Mouse (Mus musculus) forebrain, embryonic 12.5 days (tissue): ENCODE measurements around the gene Vmn1r170. TPM values are rescaled to one million over a fixed set of nuclear protein-coding genes. Genes with fewer than 3 reads are reported as not detected.
"Not testable (repeated sequence)": the region's sequence is repeated elsewhere in the genome, so short reads cannot be mapped to it uniquely, and the experiment has no call there.

Experiments used
- ATAC-seq: fragments of 200-750 bp; cut with Nextera tagmentation; 2 replicates; pipeline ENCODE4 v1.8.0; 2017; ENCODE audit warnings: moderate TSS enrichment; ENCODE audit not compliant: low FRiP score
- H3K27ac ChIP-seq: fragments of 300-500 bp; sonication (generic); 2 replicates; pipeline ENCODE4 v1.5.1; 2016; ENCODE audit warnings: mild to moderate bottlenecking
- H3K27me3 ChIP-seq: fragments of 300-500 bp; sonication (generic); 2 replicates; pipeline ENCODE4 v1.6.1; 2016; ENCODE audit warnings: mild to moderate bottlenecking
- H3K36me3 ChIP-seq: fragments of 300-500 bp; sonication (generic); replicated peaks from 2 replicates; pipeline ENCODE4 v1.6.1; 2016; ENCODE audit warnings: mild to moderate bottlenecking
- H3K4me1 ChIP-seq: fragments of 300-500 bp; sonication (generic); 2 replicates; pipeline ENCODE4 v1.6.1; 2016
- H3K4me2 ChIP-seq: fragments of 300-500 bp; sonication (generic); 2 replicates; pipeline ENCODE4 v1.6.1; 2016; ENCODE audit warnings: mild to moderate bottlenecking, moderate library complexity
- H3K4me3 ChIP-seq: fragments of 300-500 bp; sonication (generic); replicated peaks from 2 replicates; pipeline ENCODE4 v1.5.1; 2016; ENCODE audit warnings: mild to moderate bottlenecking
- H3K9ac ChIP-seq: fragments of 300-500 bp; sonication (generic); 2 replicates; pipeline ENCODE4 v1.6.1; 2016; ENCODE audit warnings: mild to moderate bottlenecking
- H3K9me3 ChIP-seq: fragments of 300-500 bp; sonication (generic); 2 replicates; pipeline ENCODE4 v1.6.1; 2016
- WGBS: fragments of 180-500 bp; shearing (Covaris S2); methylation state at CpG from one replicate; pipeline ENCODE4 v1.1.7; 2016; 5-methylcytosine and 5-hydroxymethylcytosine counted together
- polyA plus RNA-seq: library from polyadenylated mRNA; unstranded; fragments of >200 nt; fragmentation: Nextera tagmentation; extraction: Ambion mirVana; gene quantifications from 2 replicates; pipeline ENCODE4 v1.2.1, GENCODE M21; 2016

Gene Vmn1r170
- polyA plus RNA-seq: not detected in 2 replicates

GRCm38 (mm10) chr7:23605875-23606274 is at the start of gene Vmn1r170:
TSS of gene Vmn1r170 (plus strand) at chr7:23606175.
- H3K27me3 ChIP-seq, H3K36me3 ChIP-seq, H3K4me2 ChIP-seq, H3K27ac ChIP-seq, H3K9ac ChIP-seq, H3K4me3 ChIP-seq, ATAC-seq, H3K4me1 ChIP-seq: not testable (repeated sequence)
- H3K9me3 ChIP-seq: peaks cover 13% of the 10 kb centered on the region; the same call in 1 of the 2 replicates
- 41% methylated on average over 1 of the region's 1 CpGs for WGBS

GRCm38 (mm10) chr7:23575226-23575625 is 30.7 kb upstream of the Vmn1r170 start, which contains the start of gene Vmn1r169:
TSS of gene Vmn1r169 (plus strand) at chr7:23575526.
- H3K9ac ChIP-seq, H3K4me2 ChIP-seq, H3K4me1 ChIP-seq, ATAC-seq, H3K4me3 ChIP-seq, H3K27me3 ChIP-seq, H3K27ac ChIP-seq, H3K36me3 ChIP-seq: not testable (repeated sequence)
- H3K9me3 ChIP-seq: peaks cover 18% of the 10 kb centered on the region; the same call in 1 of the 2 replicates
- 58% methylated on average over 1 of the region's 2 CpGs for WGBS

GRCm38 (mm10) chr7:23630422-23630821 is 24.4 kb downstream of the Vmn1r170 start, which contains the start of gene Vmn1r171:
TSS of gene Vmn1r171 (plus strand) at chr7:23630722.
- Histone ChIP-seq H3K27ac (no peak within 1 kb of the TSS), H3K27me3 (no peaks in the 10 kb centered on the region), H3K36me3 (no peaks in the 10 kb centered on the region), H3K9me3 (peaks cover 20% of the 10 kb centered on the region; the same call in 1 of the 2 replicates), H3K4me2 (no peak within 1 kb of the TSS), H3K9ac (no peak within 1 kb of the TSS), H3K4me3 (no peak within 1 kb of the TSS), H3K4me1 (no peaks in the 10 kb centered on the region)
- no peak for ATAC-seq

Other genes starting within 250 kb of the Vmn1r170 start
- gene Nlrp5, start 220.3 kb upstream of the Vmn1r170 start, polyA plus RNA-seq: not detected in 2 replicates
- gene Vmn1r167, start 99.0 kb upstream of the Vmn1r170 start, polyA plus RNA-seq: not detected in 2 replicates
- gene Vmn1r168, start 66.4 kb upstream of the Vmn1r170 start, polyA plus RNA-seq: not detected in 2 replicates
- not detected in 2 replicates for gene Vmn1r169, start 30.6 kb upstream of the Vmn1r170 start, polyA plus RNA-seq
- gene Vmn1r171, start 24.5 kb downstream of the Vmn1r170 start, polyA plus RNA-seq: not detected in 2 replicates
- gene Vmn1r172, start 52.1 kb downstream of the Vmn1r170 start, polyA plus RNA-seq: not detected in 2 replicates
- not detected in 2 replicates for gene Vmn1r173, start 94.5 kb downstream of the Vmn1r170 start, polyA plus RNA-seq
- not detected in 2 replicates for gene Vmn1r174, start 146.1 kb downstream of the Vmn1r170 start, polyA plus RNA-seq
- gene Vmn1r175, start 204.5 kb downstream of the Vmn1r170 start, polyA plus RNA-seq: not detected in 2 replicates
- not detected in 2 replicates for gene Vmn1r176, start 231.2 kb downstream of the Vmn1r170 start, polyA plus RNA-seq